Mouse (Mus musculus): ENCODE data around the gene Rilpl1. TPM values are rescaled to one million over a fixed set of nuclear protein-coding genes. Genes with fewer than 3 reads are reported as not detected.
"Not testable (repeated sequence)": the region's sequence is repeated elsewhere in the genome, so short reads cannot be mapped to it uniquely, and the experiment has no call there.

Rilpl1 gene
- polyA plus RNA-seq, 1 experiment, result 19.3 TPM

DNA sequence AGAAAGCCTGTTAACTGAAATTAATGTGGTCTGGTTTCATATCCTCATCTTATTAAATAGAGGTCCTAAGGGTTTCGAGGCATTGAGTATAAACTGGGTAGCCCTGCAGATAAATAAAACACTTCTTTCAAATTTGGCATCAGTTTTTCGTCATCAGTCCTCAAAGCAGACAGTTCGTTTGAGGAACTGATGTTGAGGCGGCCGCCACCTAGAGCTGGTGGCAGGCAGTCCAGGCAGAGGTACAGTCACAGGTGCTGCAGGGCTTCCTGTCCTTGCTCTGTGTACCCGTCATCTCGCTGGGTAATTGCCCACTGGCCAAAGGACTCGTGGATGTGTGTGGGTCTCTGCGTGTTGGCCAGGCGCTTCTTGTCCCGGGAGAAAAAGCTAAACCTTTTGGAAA lies 37.7 kb downstream of the Rilpl1 start:
- DNase-seq (ENCODE audit: low read depth), result no peak

GRCm38 (mm10) chr5:124492618-124493017 lies 38.6 kb downstream of the Rilpl1 start:
- no peak for DNase-seq (ENCODE audit: low read depth)

- DNase-seq (ENCODE audit: low read depth), result no peak
Measured at GRCm38 (mm10) chr5:124491732-124492131, 39.5 kb downstream of the Rilpl1 start.

DNA sequence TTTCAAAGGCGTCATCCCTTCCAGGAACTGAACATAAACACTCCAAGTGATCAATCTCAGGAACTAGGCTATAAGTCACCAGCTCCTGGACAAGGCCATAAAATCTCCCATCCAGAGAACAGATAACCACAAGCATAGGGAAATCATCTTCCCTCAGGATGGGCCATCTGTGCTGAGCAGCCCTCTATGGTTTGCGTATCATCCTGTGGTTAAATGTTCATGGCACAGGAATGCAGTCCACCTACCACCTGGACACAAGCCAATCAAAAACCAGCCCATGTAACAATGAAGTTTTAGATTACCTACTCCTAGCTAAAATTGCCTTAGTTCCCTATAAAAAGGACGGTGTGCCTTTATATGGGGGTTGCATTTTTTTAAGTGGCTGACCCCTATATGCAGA lies 42.3 kb downstream of the Rilpl1 start:
- no peak for DNase-seq (ENCODE audit: low read depth)

DNA sequence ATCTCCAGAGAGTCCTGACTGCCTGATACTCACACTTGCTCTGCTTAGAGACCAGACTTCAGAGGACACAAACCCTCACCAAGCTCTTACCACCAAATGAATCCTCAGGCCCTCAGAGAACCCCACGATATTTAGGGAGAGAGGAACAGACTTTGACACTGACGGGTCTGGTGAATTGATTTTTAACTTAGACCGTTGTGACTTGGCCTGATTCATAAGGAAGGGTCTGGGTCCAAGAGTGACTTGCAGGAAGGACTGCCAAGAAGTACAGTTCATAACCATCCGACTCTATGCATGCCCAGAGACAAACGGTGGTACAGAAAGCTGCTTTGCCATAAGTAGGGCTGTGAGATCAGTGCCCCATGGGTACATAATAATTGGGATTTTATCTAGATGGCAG lies 45.5 kb downstream of the Rilpl1 start:
- no peak for DNase-seq (ENCODE audit: low read depth)

DNA sequence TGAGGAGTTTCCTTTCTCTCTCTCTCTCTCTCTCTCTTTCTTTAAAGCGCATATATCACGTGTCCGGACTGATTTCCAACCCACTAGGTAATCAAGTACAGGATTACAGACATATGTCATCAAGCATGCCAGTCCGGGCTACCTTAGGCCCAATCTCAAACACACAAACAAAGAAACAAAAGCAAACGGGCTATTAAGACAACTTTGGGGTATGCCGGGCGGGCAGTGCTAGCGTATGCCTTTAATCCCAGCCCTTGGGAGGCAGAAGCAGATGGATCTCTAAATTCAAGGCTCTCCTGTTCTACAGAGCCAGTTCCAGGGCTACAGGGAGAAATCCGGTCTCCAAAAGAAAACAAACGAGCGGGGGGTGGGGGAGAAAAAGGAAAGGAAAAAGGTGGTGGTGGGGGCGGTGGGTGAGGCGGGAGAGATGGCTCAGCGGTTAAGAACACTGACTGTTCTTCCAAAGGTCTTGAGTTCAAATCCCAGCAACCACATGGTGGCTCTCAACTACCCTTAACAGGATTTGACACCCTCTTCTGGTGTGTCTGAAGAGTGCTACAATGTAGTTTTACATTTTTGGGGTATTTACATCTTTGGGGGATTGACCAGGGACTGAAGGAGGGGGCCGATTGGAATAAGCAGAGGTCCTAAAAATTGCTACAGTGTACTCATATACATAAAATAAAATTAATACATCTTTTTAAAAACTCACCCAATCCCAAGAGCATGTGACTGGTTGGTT lies 47.4 kb downstream of the Rilpl1 start:
- no peak for DNase-seq (ENCODE audit: low read depth)

DNA sequence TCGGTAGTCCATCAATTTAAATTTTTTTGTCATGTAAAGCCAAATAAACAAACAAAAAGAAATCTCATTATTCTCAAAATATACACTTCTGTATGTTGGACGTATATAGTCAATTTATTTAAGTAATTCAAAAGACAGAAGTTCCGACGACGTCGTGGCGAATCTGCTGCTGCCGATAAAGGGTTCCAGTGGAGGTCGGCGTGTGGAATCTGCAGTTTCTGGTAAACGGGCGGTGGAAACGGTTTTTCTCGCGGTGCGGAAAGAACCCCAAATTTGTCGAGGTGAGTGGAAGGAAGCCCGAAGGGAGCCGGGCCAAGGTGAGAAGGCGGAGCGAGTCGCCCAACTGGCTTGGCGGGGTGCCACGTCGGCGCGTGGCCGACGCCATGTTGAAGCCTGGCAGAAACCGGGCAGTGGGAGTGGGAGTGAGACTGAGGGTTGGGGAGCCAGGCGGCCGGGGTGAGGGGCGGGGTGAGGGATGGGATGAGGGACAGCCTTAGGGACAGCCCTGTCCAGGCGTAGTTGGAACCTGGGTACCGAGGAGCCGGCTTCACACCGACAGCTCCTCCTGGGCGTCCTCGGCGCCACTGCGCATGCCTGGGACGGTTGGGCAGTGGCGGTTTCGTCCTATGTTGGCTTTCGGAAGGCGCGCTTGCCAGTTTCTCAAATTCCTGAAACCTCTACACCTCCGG lies 48.1 kb downstream of the Rilpl1 start, which contains the start of gene Snrnp35:
Gene Snrnp35, plus strand, starts transcription at position 169 of the 689 bp plus-strand sequence.
- DNase-seq (ENCODE audit: low read depth), result peak; percentile 56

GRCm38 (mm10) chr5:124482436-124482965 lies 48.7 kb downstream of the Rilpl1 start:
- DNase-seq (ENCODE audit: low read depth), result no peak

GRCm38 (mm10) chr5:124481714-124482113 lies 49.5 kb downstream of the Rilpl1 start:
- DNase-seq (ENCODE audit: low read depth), result no peak

GRCm38 (mm10) chr5:124480119-124480518 lies 51.1 kb downstream of the Rilpl1 start:
- DNase-seq (ENCODE audit: low read depth), result no peak

- no peak for DNase-seq (ENCODE audit: low read depth)
Measured at GRCm38 (mm10) chr5:124478873-124479204, 52.4 kb downstream of the Rilpl1 start.

GRCm38 (mm10) chr5:124470591-124471171 lies 60.5 kb downstream of the Rilpl1 start:
- DNase-seq (ENCODE audit: low read depth), result no peak

DNA sequence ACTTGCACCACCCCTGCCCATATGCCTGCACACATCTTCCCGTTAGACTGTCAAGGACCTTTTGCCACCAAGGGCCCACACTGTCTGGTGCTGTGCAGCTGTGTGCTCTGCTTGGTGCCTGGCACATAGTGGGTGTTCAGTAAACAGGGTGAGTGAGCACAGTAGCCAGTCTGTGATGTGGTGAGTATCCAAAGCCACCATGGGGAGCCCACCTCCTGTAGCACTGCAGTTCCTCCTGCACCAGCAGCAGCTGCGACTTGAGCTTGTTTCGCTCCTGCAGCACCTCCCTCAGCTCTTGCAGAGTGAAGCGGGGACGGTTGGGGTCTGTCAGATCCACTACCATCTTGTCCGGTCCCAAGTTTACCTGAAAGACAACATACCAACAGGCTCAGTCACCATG lies 61.7 kb downstream of the Rilpl1 start:
- no peak for DNase-seq (ENCODE audit: low read depth)

GRCm38 (mm10) chr5:124468365-124468764 lies 62.8 kb downstream of the Rilpl1 start:
- no peak for DNase-seq (ENCODE audit: low read depth)

- no peak for DNase-seq (ENCODE audit: low read depth)
Measured at GRCm38 (mm10) chr5:124467766-124468165, 63.4 kb downstream of the Rilpl1 start.

DNA sequence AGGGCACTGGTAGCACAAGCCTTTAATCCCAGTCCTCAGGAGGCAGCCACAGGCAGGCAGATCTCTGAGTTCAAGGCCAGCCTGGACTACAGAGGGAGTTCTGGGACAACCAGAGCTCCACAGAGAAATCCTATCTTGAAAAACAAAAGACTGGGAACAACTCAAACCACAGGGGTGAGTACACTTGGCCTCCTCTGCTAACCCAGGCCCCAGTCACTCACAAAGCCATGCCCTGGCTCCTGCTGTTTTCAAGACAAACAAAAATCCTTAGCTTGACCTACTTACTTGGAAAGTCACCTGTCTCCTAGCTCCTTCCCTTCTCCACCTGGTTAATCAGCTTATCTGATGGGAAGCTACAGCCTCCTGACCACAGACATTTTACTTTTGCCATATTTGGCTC lies 66.3 kb downstream of the Rilpl1 start:
- no peak for DNase-seq (ENCODE audit: low read depth)

DNA sequence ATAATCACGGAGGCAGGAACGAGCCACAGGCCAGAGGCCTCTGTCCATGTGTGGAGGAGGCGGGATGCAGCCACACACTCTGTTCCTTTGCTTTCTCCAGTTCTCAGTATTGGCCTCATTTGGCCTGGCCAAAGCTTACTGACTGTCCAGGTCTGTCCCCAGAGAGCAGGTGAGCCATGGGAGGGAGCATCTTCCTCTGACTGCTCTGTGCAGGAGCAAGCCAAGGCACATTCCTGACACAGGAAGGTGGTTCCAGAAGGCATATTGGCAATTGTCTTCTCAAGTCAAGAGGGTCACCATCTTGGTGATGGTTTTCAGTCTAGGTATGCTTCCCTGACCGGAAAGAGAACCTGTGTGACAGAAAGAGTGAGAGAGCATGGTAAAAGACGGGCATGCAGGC lies 67.7 kb downstream of the Rilpl1 start:
- no peak for DNase-seq (ENCODE audit: low read depth)

- DNase-seq (ENCODE audit: low read depth), result no peak
Measured at GRCm38 (mm10) chr5:124462297-124463025, 68.7 kb downstream of the Rilpl1 start.

DNA sequence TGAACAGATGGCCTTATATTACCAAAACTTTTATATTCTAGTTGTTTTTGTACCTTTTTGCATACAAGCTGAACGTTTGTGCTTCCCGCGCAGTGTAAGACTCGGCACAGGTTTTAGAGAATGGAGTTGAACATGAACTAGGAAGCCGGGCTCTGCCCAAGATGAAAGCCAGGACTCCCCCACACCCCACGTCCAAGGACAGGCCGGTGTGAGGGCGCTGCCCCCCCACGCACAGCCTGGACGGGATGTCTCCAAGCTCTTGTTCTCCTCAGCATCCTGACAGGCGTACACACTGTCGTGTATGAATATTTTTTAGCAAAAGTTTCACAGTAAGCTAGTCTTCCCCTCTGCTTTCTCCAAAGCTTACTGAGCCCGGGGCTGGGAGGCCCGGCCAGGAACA lies 70.3 kb downstream of the Rilpl1 start:
- DNase-seq (ENCODE audit: low read depth), result not testable (repeated sequence)

- no peak for DNase-seq (ENCODE audit: low read depth)
Measured at GRCm38 (mm10) chr5:124456762-124457161, 74.4 kb downstream of the Rilpl1 start.

DNA sequence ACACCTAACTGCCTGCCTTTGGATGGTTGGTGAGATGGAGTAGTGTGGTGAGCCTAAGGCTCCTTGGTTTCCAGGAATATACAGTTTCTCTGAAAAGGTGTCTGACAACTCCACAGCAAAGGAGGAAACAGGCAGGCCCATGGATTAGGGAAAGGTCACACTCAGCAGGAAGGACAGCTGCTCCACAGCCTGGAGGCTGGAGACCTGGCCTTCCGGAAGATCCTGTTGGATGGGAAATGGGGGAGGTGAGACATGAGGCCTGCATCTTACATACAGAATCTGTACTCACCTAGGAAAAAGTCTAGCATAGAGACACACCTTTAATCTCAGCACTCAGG lies 77.1 kb downstream of the Rilpl1 start:
- DNase-seq (ENCODE audit: low read depth), result no peak

- DNase-seq (ENCODE audit: low read depth), result no peak
Measured at GRCm38 (mm10) chr5:124453339-124454081, 77.7 kb downstream of the Rilpl1 start.

Measured in gonadal fat pad, adult 2 months (tissue).